Mouse (Mus musculus) MEL-GATA-1-ER (cell line): ENCODE measurements around the gene Psmd2.
"Not testable (repeated sequence)": the region's sequence is repeated elsewhere in the genome, so short reads cannot be mapped to it uniquely, and the experiment has no call there.

Experiments used
- DNase-seq: peaks from one replicate; pipeline ENCODE4 v3.0.0-alpha.2; 2012; ENCODE audit warnings: low read depth; ENCODE audit errors: extremely low read depth

The Psmd2 gene

GRCm38 (mm10) chr16:20653315-20653714 is 1.9 kb downstream of the Psmd2 start:
- DNase-seq = peak; percentile 15

GRCm38 (mm10) chr16:20657661-20658060 is 6.2 kb downstream of the Psmd2 start:
- no peak for DNase-seq

- not testable (repeated sequence) for DNase-seq
Measured at GRCm38 (mm10) chr16:20668013-20668412, 16.6 kb downstream of the Psmd2 start, which contains the start of gene Eif4g1. Gene Eif4g1, plus strand, starts transcription at chr16:20668313.

GRCm38 (mm10) chr16:20670291-20670690 is 18.8 kb downstream of the Psmd2 start:
- DNase-seq = no peak

GRCm38 (mm10) chr16:20671886-20672285 is 20.4 kb downstream of the Psmd2 start:
- peak; percentile 26 for DNase-seq

- peak; percentile 76 for DNase-seq
Measured at GRCm38 (mm10) chr16:20672500-20672902, 21.0 kb downstream of the Psmd2 start.

GRCm38 (mm10) chr16:20672965-20673705 is 21.7 kb downstream of the Psmd2 start:
- DNase-seq = no peak

GRCm38 (mm10) chr16:20673706-20674303 is 22.4 kb downstream of the Psmd2 start:
- peak; percentile 56 for DNase-seq

- no peak for DNase-seq
Measured at GRCm38 (mm10) chr16:20675213-20675612, 23.8 kb downstream of the Psmd2 start.

- no peak for DNase-seq
Measured at GRCm38 (mm10) chr16:20676702-20677101, 25.2 kb downstream of the Psmd2 start.

- no peak for DNase-seq
Measured at GRCm38 (mm10) chr16:20677380-20677779, 25.9 kb downstream of the Psmd2 start.

- peak; percentile 55 for DNase-seq
Measured at GRCm38 (mm10) chr16:20677974-20678675, 26.7 kb downstream of the Psmd2 start.

GRCm38 (mm10) chr16:20690774-20691173 is 39.3 kb downstream of the Psmd2 start:
- no peak for DNase-seq

GRCm38 (mm10) chr16:20691617-20692016 is 40.2 kb downstream of the Psmd2 start:
- no peak for DNase-seq

GRCm38 (mm10) chr16:20692241-20692965 is 41.0 kb downstream of the Psmd2 start:
- DNase-seq = no peak

GRCm38 (mm10) chr16:20693111-20693701 is 41.8 kb downstream of the Psmd2 start, which contains the start of gene Fam131a:
Gene Fam131a, plus strand, starts transcription at chr16:20693241.
- no peak for DNase-seq

- no peak for DNase-seq
Measured at GRCm38 (mm10) chr16:20694781-20695180, 43.3 kb downstream of the Psmd2 start.

- DNase-seq = no peak
Measured at GRCm38 (mm10) chr16:20695622-20696323, 44.3 kb downstream of the Psmd2 start.

GRCm38 (mm10) chr16:20699266-20699665 is 47.8 kb downstream of the Psmd2 start:
- DNase-seq = no peak

GRCm38 (mm10) chr16:20700036-20700435 is 48.6 kb downstream of the Psmd2 start:
- DNase-seq = no peak
